In the genomic region with DNA sequence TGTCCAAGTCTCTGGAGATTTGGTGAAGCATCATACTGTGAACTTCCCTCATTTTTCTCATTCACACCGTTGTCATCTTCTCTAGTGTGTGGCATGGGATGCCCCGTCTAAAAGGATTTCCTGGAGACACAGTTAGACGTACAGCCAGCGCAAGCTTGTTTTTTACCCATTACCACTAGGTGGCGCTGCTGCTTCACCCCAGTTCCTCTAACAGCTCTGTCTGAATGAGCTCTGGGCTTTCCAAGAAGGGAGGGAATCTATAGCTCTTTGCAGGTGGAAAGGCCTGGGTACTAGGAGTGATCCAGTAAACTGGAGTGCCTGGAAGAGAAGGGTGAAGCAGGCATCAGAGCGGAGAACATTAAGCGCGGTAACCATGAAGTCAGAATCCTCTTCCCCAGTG, we compare ENCODE assay signal across 9 mouse cellular contexts. TPM values are rescaled to one million over a fixed set of nuclear protein-coding genes. Genes with fewer than 3 reads are reported as not detected.
DNase-seq lines count a peak whose midpoint lies in the region; ATAC-seq and TF ChIP-seq lines count a peak whose summit lies in the region.
"Had no signal": no experiment of that assay in that cellular context is flagged by ENCODE, and none has a peak within 500 bp of the region (broad histone marks: within the 10 kb centered on the region; RNA-seq: fewer than 3 reads in every experiment).

No protein-coding gene starts in this region.

- in situ Hi-C loops in ES-E14 (cut with MboI; ENCODE audit: low sequenced_read_pairs in 2 of 2, unreplicated experiment in 2 of 2) = loop anchor here in 1 of 2 experiments (10.0 kb wide), 1 partner anchor 187 kb away; no protein-coding TSS in a partner anchor

- peak; percentile 76 for ATAC-seq in erythroblast, adult 5-6 weeks (replicated peaks; ENCODE audit: low FRiP score, poor library complexity, severe bottlenecking)

- H3K4me1 ChIP-seq in ES-E14 (ENCODE audit: control insufficient read depth in 2 of 2, insufficient read depth in 2 of 2, low read length in 2 of 2, poor library complexity in 1 of 2) = peaks cover 0 to 13% of the 10 kb centered on the region in 2 experiments; a peak in 2 of 4 replicates

- no peak overlapping the region for H3K9ac ChIP-seq in ES-E14 (ENCODE audit: insufficient read depth, low read depth, low read length, poor library complexity, severe bottlenecking)
- H3K9ac ChIP-seq: liver, embryonic 15.5 days had no signal

- no peaks in the 10 kb centered on the region for H3K9me3 ChIP-seq in ES-E14 (ENCODE audit: control insufficient read depth, insufficient read depth, low read depth, low read length)
- H3K9me3 ChIP-seq: liver, embryonic 15.5 days had no signal

- intact Hi-C loops in heart, postnatal 14 days (cut with DNase I) = loop anchor here (1.0 kb wide), 1 partner anchor 184 kb away; no protein-coding TSS in a partner anchor

- no peak overlapping the region for H3K4me3 ChIP-seq in ES-E14 (ENCODE audit: insufficient read depth in 1 of 2, low read depth in 1 of 2, low read length in 2 of 2, poor library complexity in 1 of 2, severe bottlenecking in 1 of 2)
- H3K4me3 ChIP-seq: liver, embryonic 15.5 days had no signal

- no peak overlapping the region for H3K27ac ChIP-seq in ES-E14 (ENCODE audit: insufficient read depth, low read depth, low read length, poor library complexity, severe bottlenecking)
- H3K27ac ChIP-seq: liver, embryonic 15.5 days had no signal

- H3K36me3 ChIP-seq in ES-E14 (ENCODE audit: control insufficient read depth, insufficient read depth, low read length, poor library complexity, severe bottlenecking) = peaks cover 8% of the 10 kb centered on the region; the same call in 1 of the 2 replicates

- peak; percentile 87 for DNase-seq in ES-E14 (ENCODE audit: low read depth, low spot score)
- DNase-seq in brain, adult 2 months (ENCODE audit: low read depth, low spot score) = peak; percentile 95
- peak; percentile 79 to 85 for DNase-seq in heart, postnatal 14 days
- peak; percentile 78 to 85 for DNase-seq in layer of hippocampus, postnatal 14 days (ENCODE audit: low spot score in 2 of 2)
- peak; percentile 71 for DNase-seq in lung, postnatal 36 days
- DNase-seq in retina, postnatal 7 days (ENCODE audit: low read depth, low spot score) = peak; percentile 84
- peak; percentile 50 for DNase-seq in urinary bladder, adult 2 months (ENCODE audit: low spot score)

TF ChIP-seq in ES-E14, 5 proteins besides CTCF, POLR2A, EP300 and RAD21:
- peak; percentile 88; the same call in 1 of the 2 replicates for TF ChIP-seq ZC3H11A (IDR thresholded peaks at IDR 0.05; ENCODE audit: borderline replicate concordance, low read depth, low read length)
- no peak for TF ChIP-seq CHD2 (IDR thresholded peaks at IDR 0.05; ENCODE audit: low read depth, low read length)

RNA-seq across cellular contexts. Expression of a gene that starts 20.9 kb away (rescaled TPM):
- total RNA-seq in ES-E14 (2012; rRNA removed) = 14.3 and 25.2 TPM in 2 replicates
- 7.5 and 9.4 TPM in 2 replicates for total RNA-seq in erythroblast, adult 5-6 weeks (2015; ENCODE audit: low replicate concordance)
- 9.9 and 10.5 TPM in 2 replicates for total RNA-seq in erythroblast, adult 5-6 weeks (2017; ENCODE audit: low replicate concordance)
- total RNA-seq in heart, postnatal 14 days (2021) = 10 to 100 TPM; 40.6 to 44.6 TPM
- total RNA-seq in layer of hippocampus, postnatal 14 days (2021) = 10 to 100 TPM; 55.8 to 56.2 TPM
- 43.7 and 53.1 TPM in 2 replicates for polyA plus RNA-seq in urinary bladder, adult 2 months (2012; rRNA removed)

RNA-seq across cellular contexts. Expression of a gene that starts 33.6 kb away (rescaled TPM):
- 47.5 and 55.0 TPM in 2 replicates for total RNA-seq in ES-E14 (2012; rRNA removed)
- 7.9 and 14.4 TPM in 2 replicates for total RNA-seq in erythroblast, adult 5-6 weeks (2015; ENCODE audit: low replicate concordance)
- total RNA-seq in erythroblast, adult 5-6 weeks (2017; ENCODE audit: low replicate concordance) = 13.5 and 14.5 TPM in 2 replicates
- 10 to 100 TPM; 36.0 to 37.8 TPM for total RNA-seq in heart, postnatal 14 days (2021)
- 1,000 to 10,000 TPM in 1 of 2 experiments, 100 to 1,000 TPM in 1; 994 to 1,064 TPM for total RNA-seq in layer of hippocampus, postnatal 14 days (2021)
- polyA plus RNA-seq in urinary bladder, adult 2 months (2012; rRNA removed) = 27.8 and 30.2 TPM in 2 replicates

Comparison
In these comparisons a context has a peak if more than half of its experiments do, and no peak if none do; other contexts are left out.
1. RNA of a gene that starts 33.6 kb away (total RNA-seq): 994 to 1,064 TPM in layer of hippocampus, postnatal 14 days; 47.5 to 55.0 TPM in ES-E14, 36.0 to 37.8 TPM in heart, postnatal 14 days and 7.9 to 14.5 TPM in erythroblast, adult 5-6 weeks; every median in the first group is over 10 times any median in the second.
2. Peak in every context shown above with its lines, with median percentiles within 50 percentile points of each other: DNase-seq.